Mouse (Mus musculus): ENCODE results near the gene Rhbdd2.
"Not testable (repeated sequence)": the region's sequence is repeated elsewhere in the genome, so short reads cannot be mapped to it uniquely, and the experiment has no call there.

Rhbdd2 gene

DNA sequence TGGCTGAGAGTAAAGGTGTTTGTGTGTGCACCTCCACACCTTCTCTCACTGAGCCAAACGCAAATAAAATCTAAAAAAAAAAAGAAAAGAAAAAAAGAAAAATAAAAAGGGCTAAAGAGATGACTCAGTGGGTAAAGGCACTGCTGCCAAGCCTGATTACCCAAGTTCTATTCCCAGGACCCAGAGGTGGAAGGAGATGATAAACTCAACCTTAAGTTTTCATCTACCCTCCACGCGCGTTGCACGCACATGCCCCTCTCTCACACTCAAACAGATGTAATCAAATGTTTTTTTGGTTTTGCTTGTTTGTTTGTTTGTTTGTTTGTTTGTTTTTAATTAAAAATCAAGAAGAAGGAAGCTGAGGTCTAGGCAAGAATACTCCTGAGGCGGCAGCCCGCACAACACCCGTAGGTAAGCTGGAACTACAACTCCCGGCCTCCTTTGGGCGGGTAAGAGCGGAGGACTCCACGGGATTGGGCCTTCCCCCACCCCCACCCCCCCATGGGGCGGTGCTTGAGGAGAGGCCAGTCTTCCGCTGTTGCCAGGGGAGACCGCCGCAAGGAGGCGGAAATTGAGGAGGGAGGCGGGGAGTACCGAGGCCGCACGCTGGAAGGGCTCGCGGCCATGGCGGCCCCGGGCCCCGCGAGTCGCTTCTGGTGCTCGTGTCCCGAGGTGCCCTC lies at the start of gene Rhbdd2:
Rhbdd2 (plus strand) TSS at position 502 of the 680 bp plus-strand sequence.
- DNase-seq: peak; percentile 98 to 99

DNA sequence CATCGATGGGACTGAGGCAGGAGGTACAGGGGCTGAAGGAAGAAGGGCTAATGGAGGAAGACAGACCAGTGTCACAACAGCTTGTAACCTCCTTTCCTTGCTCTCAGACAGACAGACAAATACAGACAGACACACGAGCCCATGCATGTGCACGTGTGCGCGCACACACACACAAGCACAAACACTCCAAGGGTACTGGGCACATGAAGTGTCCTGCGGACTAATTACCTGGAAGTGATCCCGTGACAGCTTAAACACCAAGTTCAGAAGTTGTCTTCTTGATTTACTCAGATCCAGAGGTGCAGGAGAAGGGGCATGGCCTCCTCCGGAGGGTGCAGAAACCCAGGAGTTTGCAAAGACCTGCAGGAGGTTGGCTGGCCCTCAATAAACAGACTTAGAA lies 46.7 kb upstream of the Rhbdd2 start:
- no peak for DNase-seq

DNA sequence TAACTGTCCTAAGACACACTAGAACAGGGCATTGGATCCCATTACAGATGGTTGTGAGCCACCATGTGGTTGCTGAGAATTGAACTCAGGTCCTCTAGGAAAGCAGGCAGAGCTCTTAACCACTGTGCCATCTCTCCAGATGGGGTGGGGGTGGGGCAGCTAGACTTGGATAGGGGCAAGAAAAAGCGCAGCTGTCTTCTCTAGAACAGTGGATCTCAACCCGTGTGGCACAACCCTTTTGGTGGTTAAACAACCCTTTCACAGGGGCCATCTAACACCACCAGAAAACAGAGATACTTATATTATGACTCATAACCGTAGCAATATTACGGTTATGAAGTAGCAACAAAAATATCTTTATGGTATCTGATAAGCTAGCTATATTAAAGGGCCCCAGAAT lies 44.7 kb upstream of the Rhbdd2 start:
- no peak for DNase-seq

DNA sequence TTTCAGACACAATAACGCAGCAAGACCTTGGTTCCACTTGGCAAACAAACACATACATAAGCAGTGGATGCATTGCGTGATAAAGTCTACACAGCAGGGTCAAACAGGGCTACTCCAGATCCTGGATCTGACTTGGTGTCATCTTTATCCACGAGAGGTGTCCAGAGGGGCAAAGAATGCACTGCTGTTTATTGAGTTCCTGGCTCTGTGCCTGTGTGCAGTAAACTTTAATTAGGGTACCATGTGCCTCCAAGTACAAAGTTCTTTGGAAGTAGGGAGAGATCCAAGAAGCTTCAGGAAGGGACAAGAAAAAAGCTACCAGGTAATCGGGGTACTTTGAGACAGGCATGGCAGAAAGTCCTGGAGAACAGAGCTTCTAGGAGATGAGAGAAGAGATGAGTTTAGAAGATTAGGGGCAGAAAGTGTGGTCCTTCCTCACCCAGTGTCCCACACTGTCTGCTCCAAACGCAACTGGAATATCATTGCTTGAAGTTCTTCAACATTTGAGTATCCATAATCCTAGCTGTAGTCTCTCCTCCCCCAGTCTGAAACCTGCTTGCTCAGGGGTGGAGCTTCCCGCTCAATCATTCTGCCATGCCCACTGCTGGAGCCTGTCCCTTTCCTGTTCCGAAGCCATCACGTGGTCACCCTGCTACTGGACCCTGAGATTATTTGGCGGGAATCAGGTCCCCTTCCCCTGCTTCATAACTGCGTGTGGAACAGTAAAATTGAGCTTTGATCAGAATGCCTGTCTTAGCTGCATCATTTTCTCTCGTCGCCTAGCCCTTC lies 42.2 kb upstream of the Rhbdd2 start:
- no peak for DNase-seq

- DNase-seq: not testable (repeated sequence)
These were observed 27.8 kb upstream of the Rhbdd2 start for GRCm38 (mm10) chr5:135604643-135605042.

GRCm38 (mm10) chr5:135606717-135607116 lies 25.7 kb upstream of the Rhbdd2 start:
- not testable (repeated sequence) for DNase-seq

- no peak for DNase-seq
These were observed 24.8 kb upstream of the Rhbdd2 start for GRCm38 (mm10) chr5:135607581-135607980.

DNA sequence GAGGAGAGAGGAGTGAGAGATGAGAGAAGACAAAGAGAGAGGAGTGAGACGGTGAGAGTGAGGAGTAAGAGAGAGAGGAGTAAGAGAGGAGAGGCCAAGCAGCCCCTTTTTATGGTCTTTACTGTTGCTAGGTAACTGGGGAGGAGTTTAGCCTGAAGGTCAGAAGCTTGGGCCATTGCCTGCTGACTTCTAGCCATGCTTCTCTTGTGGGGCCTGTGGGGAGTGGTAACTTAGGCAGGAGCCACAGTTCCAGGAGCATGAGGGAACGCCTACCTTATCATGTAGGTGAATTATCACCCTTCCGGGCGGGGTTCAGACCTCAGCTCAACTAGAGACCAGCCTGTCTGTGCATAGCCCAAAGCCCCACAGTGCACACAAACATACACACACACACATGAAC lies 22.6 kb upstream of the Rhbdd2 start:
- no peak for DNase-seq

DNA sequence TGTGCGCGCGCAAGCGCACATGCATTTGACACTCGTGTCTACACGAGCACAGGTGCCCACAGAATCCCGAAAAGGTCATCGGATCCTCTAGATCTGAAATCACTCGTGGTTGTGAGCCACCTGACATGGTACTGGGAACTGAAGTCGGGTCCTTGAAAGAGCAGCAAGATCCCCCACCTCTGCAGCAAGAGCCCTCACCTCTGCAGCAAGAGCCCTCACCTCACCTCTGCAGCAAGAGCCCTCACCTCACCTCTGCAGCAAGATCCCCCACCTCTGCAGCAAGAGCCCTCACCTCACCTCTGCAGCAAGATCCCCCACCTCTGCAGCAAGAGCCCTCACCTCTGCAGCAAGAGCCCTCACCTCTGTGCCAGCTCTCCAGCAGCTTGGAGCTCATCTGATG lies 12.7 kb upstream of the Rhbdd2 start:
- not testable (repeated sequence) for DNase-seq

- DNase-seq: no peak
These were observed 11.9 kb upstream of the Rhbdd2 start for GRCm38 (mm10) chr5:135620526-135620925.

GRCm38 (mm10) chr5:135621725-135622124 lies 10.7 kb upstream of the Rhbdd2 start:
- DNase-seq: no peak

GRCm38 (mm10) chr5:135623006-135623563 lies 9.3 kb upstream of the Rhbdd2 start:
- DNase-seq: no peak

- no peak for DNase-seq
These were observed 3.5 kb upstream of the Rhbdd2 start for GRCm38 (mm10) chr5:135628916-135629315.

GRCm38 (mm10) chr5:135629401-135629800 lies 3.0 kb upstream of the Rhbdd2 start:
- DNase-seq: no peak

- DNase-seq: peak; percentile 83 to 86
These were observed 1.8 kb upstream of the Rhbdd2 start for GRCm38 (mm10) chr5:135630598-135630997.

DNA sequence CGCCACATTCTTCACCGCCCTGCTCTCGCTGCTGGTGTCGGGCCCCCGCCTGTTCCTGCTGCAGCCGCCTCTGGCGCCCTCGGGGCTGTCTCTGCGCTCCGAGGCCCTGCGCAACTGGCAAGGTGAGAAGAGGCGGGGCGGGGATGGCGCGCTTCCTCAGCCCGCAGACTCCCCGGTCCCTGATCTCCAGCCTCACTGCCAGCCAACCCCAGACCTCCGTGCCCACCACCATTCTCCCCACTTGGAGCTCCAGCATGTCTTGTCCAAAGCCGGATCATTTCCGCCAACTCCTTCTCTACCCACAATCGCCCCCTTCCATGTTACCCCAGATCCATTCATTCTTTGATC lies 353 bp downstream of the Rhbdd2 start:
- no peak for DNase-seq

DNA sequence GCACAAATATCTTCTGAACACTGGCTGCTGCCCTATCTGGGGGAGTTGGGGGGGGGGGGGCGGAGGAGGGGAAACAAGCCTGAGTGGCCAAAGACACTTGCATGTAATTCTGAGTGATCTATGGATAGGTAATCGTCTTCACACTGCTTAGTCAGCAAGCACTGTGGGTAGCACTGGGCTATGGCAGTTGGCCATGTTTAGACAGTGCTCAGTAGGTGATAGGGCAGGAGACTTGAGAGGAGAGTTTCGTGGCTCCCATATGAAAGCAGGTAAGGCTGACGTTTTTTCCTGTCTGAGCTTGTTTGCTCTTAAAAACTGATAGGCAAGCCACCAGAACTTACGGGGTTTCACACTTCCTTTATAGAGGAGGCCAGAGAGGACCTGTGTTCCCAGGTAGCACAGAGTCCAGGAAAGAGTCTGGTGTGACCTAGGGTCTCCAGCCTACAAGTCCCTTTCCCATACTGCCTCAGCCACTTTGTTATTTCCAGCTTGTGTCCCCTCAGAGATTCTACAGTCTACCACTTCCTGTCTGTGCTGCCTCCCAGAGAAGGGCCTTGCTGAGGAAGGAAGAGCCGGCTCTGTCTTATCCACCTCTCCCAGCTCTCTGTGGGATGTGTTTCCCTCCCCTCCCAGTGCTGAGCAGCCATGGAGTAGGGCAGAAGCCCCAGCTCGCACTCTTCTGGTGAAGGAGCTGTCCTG lies 7.5 kb downstream of the Rhbdd2 start:
- DNase-seq: no peak

DNA sequence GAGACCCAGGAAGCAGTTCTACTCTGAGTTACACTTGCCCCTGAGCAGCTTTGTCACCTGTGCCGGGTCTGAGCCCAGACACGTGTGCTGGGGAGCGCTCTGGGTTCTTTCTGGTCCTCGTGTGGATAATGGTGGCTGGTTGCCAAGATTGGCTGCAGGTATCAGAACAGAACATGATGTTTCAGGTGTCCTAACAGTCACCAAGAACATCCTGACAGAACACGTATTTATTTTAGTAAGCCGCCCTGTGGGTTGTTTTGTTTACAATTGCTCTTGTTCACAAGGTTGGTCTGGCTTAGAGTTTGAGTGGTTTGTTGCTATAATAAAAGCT lies 8.0 kb downstream of the Rhbdd2 start:
- no peak for DNase-seq

- no peak for DNase-seq
These were observed 8.6 kb downstream of the Rhbdd2 start for GRCm38 (mm10) chr5:135641028-135641427.

DNA sequence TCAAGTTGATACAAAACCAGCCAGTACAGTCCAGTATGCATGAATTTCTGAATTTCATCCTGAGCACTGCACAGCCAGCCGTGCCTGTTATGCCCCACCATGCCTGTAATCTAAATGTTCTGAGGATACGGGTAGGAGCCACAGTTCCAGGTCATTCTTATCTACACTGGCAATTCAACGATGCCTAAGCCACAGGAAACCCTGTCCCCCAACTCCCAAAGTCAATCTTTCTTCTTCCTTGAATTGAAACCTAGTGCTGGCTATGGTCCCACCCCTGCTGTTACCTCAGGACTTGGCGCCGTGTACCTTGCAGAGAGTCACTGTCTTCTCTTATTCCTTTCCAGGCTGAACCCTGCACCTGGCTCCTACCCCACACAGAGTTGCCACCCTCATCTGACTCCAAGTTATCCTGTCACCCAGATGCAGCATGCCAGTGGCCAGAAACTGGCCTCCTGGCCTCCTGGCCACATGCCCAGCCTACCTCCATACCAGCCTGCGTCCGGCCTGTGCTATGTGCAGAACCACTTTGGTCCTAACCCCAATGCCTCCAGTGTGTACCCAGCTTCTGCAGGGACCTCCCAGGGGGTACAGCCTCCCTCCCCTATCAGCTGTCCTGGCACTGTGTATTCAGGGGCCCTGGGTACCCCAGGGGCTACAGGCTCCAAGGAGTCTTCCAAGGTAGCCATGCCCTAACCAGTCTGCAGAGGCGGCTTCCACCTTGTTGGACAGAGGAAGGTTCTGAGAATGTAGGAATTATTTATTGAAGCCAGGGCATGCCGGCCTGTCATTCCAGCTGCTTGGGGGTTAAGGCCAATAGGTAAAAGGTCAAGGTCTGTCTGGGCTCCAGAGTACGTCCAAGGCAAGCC lies 10.5 kb downstream of the Rhbdd2 start:
- DNase-seq: no peak

GRCm38 (mm10) chr5:135643552-135643842 lies 11.1 kb downstream of the Rhbdd2 start:
- no peak for DNase-seq

DNA sequence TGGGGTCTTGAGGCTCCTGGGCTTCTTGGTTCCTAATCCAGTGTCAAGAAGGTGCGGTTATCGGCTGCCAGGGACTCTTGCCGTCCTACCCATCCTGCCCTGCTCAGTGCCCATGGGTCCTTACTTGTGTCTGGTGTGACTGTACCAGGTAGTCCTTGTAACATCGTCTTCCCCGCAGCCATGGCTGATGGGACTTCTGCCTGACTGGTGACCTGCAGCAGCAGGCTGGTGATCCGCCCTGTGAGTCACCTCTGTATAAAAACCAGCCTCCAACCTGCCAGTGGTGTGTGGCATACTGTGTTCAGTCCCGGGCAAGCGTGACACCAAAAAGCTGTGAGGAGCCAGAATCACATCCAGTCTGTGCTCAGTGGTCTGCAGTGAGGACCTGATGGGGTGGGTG lies 11.5 kb downstream of the Rhbdd2 start:
- no peak for DNase-seq

GRCm38 (mm10) chr5:135645330-135645729 lies 12.9 kb downstream of the Rhbdd2 start:
- no peak for DNase-seq

Measured in B cell, adult 2 months (primary cell).